Mouse (Mus musculus): ENCODE data around the gene Fam222a.

The Fam222a gene

GRCm38 (mm10) chr5:114567565-114568197 is at the start of gene Fam222a:
TSS of gene Fam222a (plus strand) at chr5:114568016.
- no peak for DNase-seq (ENCODE audit: low spot score)

- DNase-seq (ENCODE audit: low spot score): no peak
These were observed 39.5 kb upstream of the Fam222a start for GRCm38 (mm10) chr5:114528355-114528754.

- no peak for DNase-seq (ENCODE audit: low spot score)
These were observed 37.5 kb upstream of the Fam222a start for GRCm38 (mm10) chr5:114530337-114530736.

- no peak for DNase-seq (ENCODE audit: low spot score)
These were observed 35.8 kb upstream of the Fam222a start for GRCm38 (mm10) chr5:114532055-114532454.

GRCm38 (mm10) chr5:114537308-114538020 is 30.4 kb upstream of the Fam222a start:
- no peak for DNase-seq (ENCODE audit: low spot score)

- no peak for DNase-seq (ENCODE audit: low spot score)
These were observed 29.8 kb upstream of the Fam222a start for GRCm38 (mm10) chr5:114538021-114538405.

GRCm38 (mm10) chr5:114538752-114539151 is 29.1 kb upstream of the Fam222a start:
- no peak for DNase-seq (ENCODE audit: low spot score)

- DNase-seq (ENCODE audit: low spot score): no peak
These were observed 28.1 kb upstream of the Fam222a start for GRCm38 (mm10) chr5:114539766-114540165.

GRCm38 (mm10) chr5:114541656-114542445 is 26.0 kb upstream of the Fam222a start:
- no peak for DNase-seq (ENCODE audit: low spot score)

- DNase-seq (ENCODE audit: low spot score): no peak
These were observed 24.2 kb upstream of the Fam222a start for GRCm38 (mm10) chr5:114543656-114544055.

GRCm38 (mm10) chr5:114544205-114544604 is 23.6 kb upstream of the Fam222a start:
- DNase-seq (ENCODE audit: low spot score): no peak

- no peak for DNase-seq (ENCODE audit: low spot score)
These were observed 22.7 kb upstream of the Fam222a start for GRCm38 (mm10) chr5:114545076-114545475.

GRCm38 (mm10) chr5:114548976-114549375 is 18.8 kb upstream of the Fam222a start:
- DNase-seq (ENCODE audit: low spot score): no peak

GRCm38 (mm10) chr5:114549770-114550169 is 18.0 kb upstream of the Fam222a start:
- DNase-seq (ENCODE audit: low spot score): no peak

- DNase-seq (ENCODE audit: low spot score): no peak
These were observed 17.4 kb upstream of the Fam222a start for GRCm38 (mm10) chr5:114550431-114550830.

GRCm38 (mm10) chr5:114550886-114551492 is 16.8 kb upstream of the Fam222a start:
- DNase-seq (ENCODE audit: low spot score): no peak

GRCm38 (mm10) chr5:114552507-114553208 is 15.2 kb upstream of the Fam222a start:
- DNase-seq (ENCODE audit: low spot score): no peak

- no peak for DNase-seq (ENCODE audit: low spot score)
These were observed 14.1 kb upstream of the Fam222a start for GRCm38 (mm10) chr5:114553706-114554105.

GRCm38 (mm10) chr5:114555424-114555823 is 12.4 kb upstream of the Fam222a start:
- DNase-seq (ENCODE audit: low spot score): no peak

GRCm38 (mm10) chr5:114556109-114556508 is 11.7 kb upstream of the Fam222a start:
- DNase-seq (ENCODE audit: low spot score): no peak

GRCm38 (mm10) chr5:114557765-114558731 is 9.8 kb upstream of the Fam222a start:
- DNase-seq (ENCODE audit: low spot score): no peak

Measured in adipocyte (in vitro differentiated cells).